Mouse (Mus musculus): ENCODE measurements around the gene Dock7. TPM values are rescaled to one million over a fixed set of nuclear protein-coding genes. Genes with fewer than 3 reads are reported as not detected.
"Not testable (repeated sequence)": the region's sequence is repeated elsewhere in the genome, so short reads cannot be mapped to it uniquely, and the experiment has no call there.

Dock7 gene
- polyA plus RNA-seq, 1 experiment: 38.0 TPM

DNA sequence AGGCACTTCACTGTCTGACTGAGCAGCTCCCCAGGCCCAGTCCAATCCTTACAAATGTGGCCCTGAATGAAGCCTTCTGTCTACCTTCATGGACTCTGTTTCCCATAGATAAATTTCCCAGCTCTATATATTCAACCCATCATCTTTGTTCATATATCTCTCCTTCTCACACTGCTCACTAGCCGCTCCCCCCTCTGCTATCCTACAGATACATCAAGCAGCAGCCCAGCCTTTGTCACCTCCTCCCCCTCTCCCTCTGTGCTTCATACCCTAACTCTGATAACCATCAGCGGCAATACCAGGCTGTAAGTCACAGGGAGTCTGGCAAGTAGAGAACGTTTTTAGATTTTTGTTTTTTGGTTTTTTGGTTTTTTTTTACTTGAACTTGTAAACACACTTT is 75.9 kb downstream of the Dock7 start:
- 78% methylated on average over 3 of the region's 3 CpGs for WGBS
- no peak for DNase-seq

DNA sequence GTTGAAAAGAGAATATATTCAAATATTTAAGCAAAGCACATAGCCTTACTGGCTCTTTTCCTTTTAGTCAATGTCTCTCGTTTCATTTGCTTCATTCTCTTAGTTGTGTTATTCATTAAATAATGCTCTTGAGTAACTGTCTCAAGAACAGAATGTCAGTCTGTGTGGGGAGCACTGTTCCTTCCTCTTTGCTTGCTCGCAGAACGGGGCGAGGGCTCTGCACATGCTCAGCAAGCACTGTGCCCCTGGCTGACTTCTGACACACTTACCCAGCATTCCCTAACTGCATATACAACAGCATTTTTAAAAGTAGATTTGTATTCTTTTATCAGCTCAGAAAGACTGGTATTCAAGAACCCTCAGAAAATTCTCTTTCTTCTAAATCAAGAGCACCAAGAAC is 87.8 kb downstream of the Dock7 start:
- DNase-seq: no peak
- TF ChIP-seq CTCF (IDR thresholded peaks at IDR 0.05; ENCODE audit: insufficient read depth, low read length) (no peak), POLR2A (IDR thresholded peaks at IDR 0.05; ENCODE audit: borderline replicate concordance, extremely low read depth, low read depth, low read length) (no peak)
- Histone ChIP-seq H3K4me3 (replicated peaks; ENCODE audit: extremely low read depth, low read depth, low read length) (no peak overlapping the region), H3K4me1 (ENCODE audit: control insufficient read depth, insufficient read depth, low read length) (0 out of 2 replicates have a peak, but pooled peaks cover 2% of the 10 kb centered on the region)
- 49% methylated on average over 4 of the region's 4 CpGs for WGBS

More for the DNA sequence above, 75.9 kb downstream of the Dock7 start:
- Histone ChIP-seq H3K4me3 (replicated peaks; ENCODE audit: extremely low read depth, low read depth, low read length) (no peak overlapping the region), H3K4me1 (ENCODE audit: control insufficient read depth, insufficient read depth, low read length) (no peaks in the 10 kb centered on the region)
- TF ChIP-seq POLR2A (IDR thresholded peaks at IDR 0.05; ENCODE audit: borderline replicate concordance, extremely low read depth, low read depth, low read length): no peak
- TF ChIP-seq CTCF (IDR thresholded peaks at IDR 0.05; ENCODE audit: insufficient read depth, low read length): no peak

DNA sequence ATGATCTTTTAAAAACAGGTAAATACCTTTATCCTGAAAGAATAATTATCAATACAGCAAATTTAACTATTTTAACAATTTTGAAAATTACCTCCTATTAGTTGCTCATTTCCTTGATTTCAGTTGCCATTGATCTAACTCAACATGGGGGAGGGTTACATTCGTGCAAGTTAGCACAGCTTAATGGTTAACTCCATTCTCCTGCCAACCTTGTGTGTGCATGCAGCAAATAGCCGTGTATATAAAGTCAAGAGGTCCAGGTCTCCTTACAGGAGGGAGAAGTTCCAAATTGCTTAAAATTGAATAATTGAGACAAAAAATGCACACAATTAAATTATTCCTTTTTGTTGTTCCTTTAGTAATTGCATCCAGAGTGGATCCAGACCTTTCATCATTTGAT is 90.0 kb downstream of the Dock7 start, which contains the start of gene Angptl3:
Gene Angptl3, plus strand, starts transcription at position 269 of the 400 bp plus-strand sequence.
- TF ChIP-seq POLR2A (IDR thresholded peaks at IDR 0.05; ENCODE audit: borderline replicate concordance, extremely low read depth, low read depth, low read length) (no peak), CTCF (IDR thresholded peaks at IDR 0.05; ENCODE audit: insufficient read depth, low read length) (no peak)
- no peak for DNase-seq
- Histone ChIP-seq H3K4me3 (replicated peaks; ENCODE audit: extremely low read depth, low read depth, low read length) (no peak within 1 kb of the TSS), H3K4me1 (ENCODE audit: control insufficient read depth, insufficient read depth, low read length) (0 out of 2 replicates have a peak, but pooled peaks cover 2% of the 10 kb centered on the region)
- 72% methylated on average over 2 of the region's 2 CpGs for WGBS

DNA sequence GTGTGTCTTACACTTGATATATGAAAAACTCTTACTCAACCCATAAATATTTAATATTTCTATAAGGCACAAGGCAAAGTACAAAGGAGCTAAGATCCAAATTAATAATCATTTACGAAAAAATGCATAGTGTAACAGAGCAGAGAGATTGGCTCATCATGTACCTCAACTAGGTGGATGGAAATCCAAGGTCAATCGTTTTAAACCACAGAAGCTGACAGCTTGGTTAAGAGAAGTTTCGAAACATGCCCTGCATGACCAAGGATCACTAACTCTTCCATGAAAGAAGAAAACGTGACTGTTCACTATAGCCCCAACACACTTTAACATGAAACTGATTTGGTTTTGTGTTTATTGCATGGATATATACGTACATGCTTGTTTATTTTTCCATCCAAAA is 92.3 kb downstream of the Dock7 start:
- TF ChIP-seq POLR2A (IDR thresholded peaks at IDR 0.05; ENCODE audit: borderline replicate concordance, extremely low read depth, low read depth, low read length) (no peak), CTCF (IDR thresholded peaks at IDR 0.05; ENCODE audit: insufficient read depth, low read length) (no peak)
- H3K4me1 ChIP-seq (ENCODE audit: control insufficient read depth, insufficient read depth, low read length): 0 out of 2 replicates have a peak, but pooled peaks cover 2% of the 10 kb centered on the region
- H3K4me3 ChIP-seq (replicated peaks; ENCODE audit: extremely low read depth, low read depth, low read length): no peak overlapping the region
- 82% methylated on average over 5 of the region's 5 CpGs for WGBS
- no peak for DNase-seq

DNA sequence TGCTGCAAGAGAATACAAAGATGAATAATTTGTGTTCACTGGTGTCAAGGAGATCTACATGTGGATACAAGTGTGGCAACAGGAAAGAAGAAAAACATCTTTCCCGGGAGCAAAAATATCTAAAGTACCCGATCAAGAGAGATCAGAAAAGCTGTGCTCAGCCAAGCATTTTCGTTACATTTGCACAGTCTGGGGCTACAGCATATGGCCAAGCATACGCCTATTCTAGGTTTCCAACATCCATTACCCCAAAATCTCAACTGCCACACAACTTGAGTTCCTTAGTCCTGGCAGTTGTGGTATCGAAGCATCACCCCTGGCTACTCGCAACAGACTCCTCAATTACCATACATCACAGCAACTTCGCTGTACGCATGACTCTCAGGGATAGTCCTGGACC is 98.5 kb downstream of the Dock7 start:
- TF ChIP-seq CTCF (IDR thresholded peaks at IDR 0.05; ENCODE audit: insufficient read depth, low read length) (no peak), POLR2A (IDR thresholded peaks at IDR 0.05; ENCODE audit: borderline replicate concordance, extremely low read depth, low read depth, low read length) (no peak)
- WGBS: 91% methylated on average over 8 of the region's 8 CpGs
- Histone ChIP-seq H3K4me1 (ENCODE audit: control insufficient read depth, insufficient read depth, low read length) (no peaks in the 10 kb centered on the region), H3K4me3 (replicated peaks; ENCODE audit: extremely low read depth, low read depth, low read length) (no peak overlapping the region)
- no peak for DNase-seq

DNA sequence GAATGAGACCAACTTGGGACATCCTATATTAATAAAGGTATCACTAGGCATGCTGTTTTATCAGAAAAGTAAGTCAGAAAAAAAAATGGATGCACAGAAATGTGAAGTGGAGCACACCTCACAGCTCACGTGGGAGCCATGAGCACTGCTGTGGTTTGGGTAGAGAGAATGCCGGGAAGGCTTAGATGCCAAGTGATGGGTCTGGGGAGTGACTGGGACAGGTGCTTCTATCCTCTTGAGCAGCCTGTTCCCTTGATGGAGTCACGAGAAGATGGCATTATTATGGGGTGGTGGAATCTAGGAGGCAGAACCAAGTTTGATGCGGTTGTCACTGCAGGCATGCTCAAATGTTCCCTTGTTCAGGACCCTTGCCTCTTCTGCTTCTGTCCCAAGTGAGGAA is 109.7 kb downstream of the Dock7 start:
- DNase-seq: no peak
- 87% methylated on average over 4 of the region's 4 CpGs for WGBS
- Histone ChIP-seq H3K4me1 (ENCODE audit: control insufficient read depth, insufficient read depth, low read length) (no peaks in the 10 kb centered on the region), H3K4me3 (replicated peaks; ENCODE audit: extremely low read depth, low read depth, low read length) (no peak overlapping the region)
- no peak for TF ChIP-seq CTCF (IDR thresholded peaks at IDR 0.05; ENCODE audit: insufficient read depth, low read length)
- TF ChIP-seq POLR2A (IDR thresholded peaks at IDR 0.05; ENCODE audit: borderline replicate concordance, extremely low read depth, low read depth, low read length): no peak

DNA sequence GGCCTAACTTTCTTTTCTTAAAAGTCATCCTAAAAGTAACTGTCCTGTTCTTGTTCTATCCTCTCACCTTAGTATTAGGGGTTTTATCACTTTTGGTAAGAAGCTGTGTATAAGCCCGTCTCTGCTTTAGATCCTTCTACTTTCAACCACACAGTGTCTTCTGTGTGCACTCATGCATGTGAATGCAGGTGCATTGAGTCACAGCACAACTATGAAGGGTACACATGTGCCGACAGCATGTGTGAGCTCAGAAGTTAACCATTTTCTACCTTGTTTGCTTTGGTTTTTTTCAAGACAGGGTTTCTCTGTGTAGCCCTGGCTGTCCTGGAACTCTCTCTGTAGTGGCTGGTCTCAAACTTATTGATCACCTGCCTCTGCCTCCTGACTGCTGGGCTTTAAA is 114.4 kb downstream of the Dock7 start:
- Histone ChIP-seq H3K4me1 (ENCODE audit: control insufficient read depth, insufficient read depth, low read length) (no peaks in the 10 kb centered on the region), H3K4me3 (replicated peaks; ENCODE audit: extremely low read depth, low read depth, low read length) (no peak overlapping the region)
- TF ChIP-seq POLR2A (IDR thresholded peaks at IDR 0.05; ENCODE audit: borderline replicate concordance, extremely low read depth, low read depth, low read length) (no peak), CTCF (IDR thresholded peaks at IDR 0.05; ENCODE audit: insufficient read depth, low read length) (no peak)
- DNase-seq: no peak
- 74% methylated on average over 2 of the region's 2 CpGs for WGBS

DNA sequence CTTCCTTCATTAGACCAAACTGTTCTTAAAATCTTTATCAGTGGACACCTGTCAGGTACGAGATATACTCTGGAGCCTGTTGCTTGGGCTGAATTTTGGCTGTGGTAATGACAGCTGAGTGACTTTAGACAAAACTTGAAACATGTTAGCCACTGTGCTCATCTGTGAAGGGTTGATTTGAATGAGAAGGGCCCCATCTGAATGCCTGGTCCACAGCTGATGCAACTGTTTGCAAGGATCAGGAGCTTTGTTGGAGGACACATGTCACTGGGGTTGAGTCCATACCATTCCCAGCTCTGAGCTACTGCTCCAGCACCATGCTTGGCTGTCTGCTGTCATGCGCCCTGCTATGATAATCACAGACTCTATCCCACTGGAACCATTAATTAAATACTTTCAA is 115.1 kb downstream of the Dock7 start:
- TF ChIP-seq POLR2A (IDR thresholded peaks at IDR 0.05; ENCODE audit: borderline replicate concordance, extremely low read depth, low read depth, low read length) (no peak), CTCF (IDR thresholded peaks at IDR 0.05; ENCODE audit: insufficient read depth, low read length) (no peak)
- 90% methylated on average over 2 of the region's 2 CpGs for WGBS
- Histone ChIP-seq H3K4me3 (replicated peaks; ENCODE audit: extremely low read depth, low read depth, low read length) (no peak overlapping the region), H3K4me1 (ENCODE audit: control insufficient read depth, insufficient read depth, low read length) (no peaks in the 10 kb centered on the region)
- DNase-seq: no peak

DNA sequence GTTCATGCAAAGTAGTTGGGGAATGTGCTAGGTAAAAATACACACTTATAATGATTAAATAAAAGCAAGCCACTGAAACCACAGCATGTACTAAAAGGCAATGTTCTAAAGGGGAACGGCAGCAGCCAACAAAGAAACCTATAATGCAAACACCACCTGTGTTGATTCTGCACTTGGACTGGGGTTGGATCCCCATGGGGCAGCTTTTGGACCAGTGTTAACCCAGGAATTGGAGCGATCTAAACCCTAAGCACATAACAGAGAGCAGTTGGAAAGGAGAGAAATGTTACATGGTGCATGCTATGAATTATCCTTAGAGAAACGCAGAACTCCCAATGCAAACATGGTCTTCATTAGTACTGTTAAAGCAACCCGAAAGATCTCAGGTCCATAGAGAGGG is 127.2 kb downstream of the Dock7 start:
- WGBS: 78% methylated on average over 4 of the region's 4 CpGs
- no peaks in the 10 kb centered on the region for H3K4me1 ChIP-seq (ENCODE audit: control insufficient read depth, insufficient read depth, low read length)
- no peak for DNase-seq

DNA sequence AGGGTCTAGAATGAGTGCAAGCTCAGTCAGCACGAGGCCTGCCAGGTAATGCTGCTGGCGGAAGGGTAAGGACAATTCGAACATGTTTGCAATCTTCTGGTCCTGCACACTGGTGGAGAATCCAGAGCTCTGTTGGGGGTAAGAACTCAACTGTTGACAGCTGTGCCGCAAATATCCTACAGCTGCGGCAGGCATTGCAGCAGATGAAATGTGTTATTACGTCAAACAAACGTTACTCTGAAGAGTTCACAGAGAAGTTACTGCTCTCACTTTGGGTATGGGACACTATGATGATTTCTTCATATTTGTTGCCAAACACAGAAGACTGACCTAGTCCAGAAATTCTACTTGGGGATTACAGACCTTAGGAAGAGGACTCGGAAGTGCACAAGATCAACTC is 136.0 kb downstream of the Dock7 start:
- Histone ChIP-seq H3K4me1 (ENCODE audit: control insufficient read depth, insufficient read depth, low read length) (no peaks in the 10 kb centered on the region), H3K4me3 (replicated peaks; ENCODE audit: extremely low read depth, low read depth, low read length) (no peak overlapping the region)
- no peak for DNase-seq
- TF ChIP-seq CTCF (IDR thresholded peaks at IDR 0.05; ENCODE audit: insufficient read depth, low read length): no peak
- no peak for TF ChIP-seq POLR2A (IDR thresholded peaks at IDR 0.05; ENCODE audit: borderline replicate concordance, extremely low read depth, low read depth, low read length)
- 86% methylated on average over 8 of the region's 8 CpGs for WGBS

More for the DNA sequence above, 127.2 kb downstream of the Dock7 start:
- TF ChIP-seq CTCF (IDR thresholded peaks at IDR 0.05; ENCODE audit: insufficient read depth, low read length) (no peak), POLR2A (IDR thresholded peaks at IDR 0.05; ENCODE audit: borderline replicate concordance, extremely low read depth, low read depth, low read length) (no peak)
- H3K4me3 ChIP-seq (replicated peaks; ENCODE audit: extremely low read depth, low read depth, low read length): no peak overlapping the region

DNA sequence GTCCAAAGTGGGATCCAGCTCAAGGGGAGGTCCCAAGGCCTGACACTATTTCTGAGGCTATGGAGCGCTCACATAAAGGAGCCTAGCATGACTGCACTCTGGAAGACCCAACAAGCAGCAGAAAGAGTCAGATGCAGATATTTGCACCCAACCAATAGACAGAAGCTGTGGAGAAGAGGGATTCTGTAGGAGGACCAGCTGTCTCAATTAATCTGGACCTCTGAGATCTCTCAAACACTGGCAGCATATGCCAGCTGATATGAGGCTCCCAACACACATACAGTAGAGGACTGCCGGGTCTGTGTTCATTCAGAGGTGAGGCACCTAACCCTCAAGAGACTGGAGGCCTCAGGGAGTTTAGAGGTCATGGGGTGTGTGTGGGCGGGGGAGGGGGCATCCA is 140.7 kb downstream of the Dock7 start:
- H3K4me3 ChIP-seq (replicated peaks; ENCODE audit: extremely low read depth, low read depth, low read length); DNase-seq; H3K4me1 ChIP-seq (ENCODE audit: control insufficient read depth, insufficient read depth, low read length): not testable (repeated sequence)
- 82% methylated on average over 3 of the region's 3 CpGs for WGBS
